Mouse (Mus musculus) B cell, adult 2 months (primary cell): Measurements from ENCODE around the gene Zfp607b.
A peak's percentile ranks its signal among the peaks of the same experiment; 100 is the strongest.

Experiments used
- DNase-seq, 2 experiments: peaks; one replicate each; pipeline ENCODE4 v3.0.0; 2022

Gene Zfp607b

DNA sequence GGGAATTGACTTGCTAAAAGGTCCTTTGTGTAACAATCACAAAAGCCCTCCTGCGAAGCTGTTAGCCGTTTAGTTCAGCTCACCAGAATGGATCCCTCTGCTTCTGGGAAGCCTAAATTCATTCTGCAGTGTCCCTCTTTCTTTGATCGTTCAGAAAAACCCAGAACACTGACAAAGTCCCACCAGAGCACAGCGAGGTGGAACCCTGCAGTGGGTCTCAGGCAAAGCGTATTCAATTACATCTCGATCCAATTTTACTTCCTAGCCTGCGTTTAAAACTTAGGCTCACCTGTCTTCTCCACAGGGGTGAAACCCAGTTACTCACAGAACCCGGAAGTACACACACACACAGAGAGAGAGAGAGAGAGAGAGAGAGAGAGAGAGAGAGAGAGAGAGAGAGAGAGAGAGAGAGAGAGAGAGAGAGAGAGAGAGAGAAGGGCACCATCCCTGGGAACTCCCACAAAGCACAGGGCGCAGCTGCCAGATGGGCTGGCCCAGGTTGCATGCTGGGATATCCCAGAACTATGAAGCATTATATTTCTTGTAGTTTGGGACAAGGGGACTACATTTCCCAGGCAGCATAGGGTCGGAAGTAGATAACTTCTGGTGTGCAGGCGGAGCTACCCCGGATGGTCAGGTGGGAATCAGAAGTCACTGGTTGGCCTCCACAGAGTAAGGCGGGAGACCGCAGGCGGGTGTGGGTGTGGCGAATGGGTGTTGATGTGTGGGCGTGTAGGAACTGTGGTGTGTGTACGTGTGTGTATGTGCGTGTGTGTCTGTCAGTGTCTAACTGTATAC, at the start of gene Zfp607b:
Zfp607b (plus strand) TSS at position 526 of the 798 bp plus-strand sequence.
- DNase-seq, result peak; percentile 92 to 95

DNA sequence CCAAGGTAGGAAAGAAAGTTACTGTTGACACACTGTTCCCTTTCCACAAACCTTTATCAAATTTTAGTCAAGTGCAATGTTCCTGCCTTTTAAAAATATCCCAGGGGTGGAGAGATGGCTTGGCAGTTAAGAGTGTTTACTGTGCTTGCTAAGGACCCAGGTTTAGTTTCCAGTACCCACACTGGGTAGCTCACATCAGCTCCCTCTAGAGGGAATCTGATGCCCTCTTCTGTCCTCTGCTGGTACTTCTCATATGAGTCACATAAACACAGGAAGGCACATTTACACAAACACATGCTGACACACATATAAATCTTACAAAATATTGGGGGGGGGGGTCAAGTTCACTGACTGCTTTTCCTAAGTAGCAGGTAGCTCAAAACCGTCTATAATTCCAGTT, 44.7 kb upstream of the Zfp607b start:
- no peak for DNase-seq

- DNase-seq, result no peak
These were observed 42.6 kb upstream of the Zfp607b start for GRCm38 (mm10) chr7:27646516-27646915.

DNA sequence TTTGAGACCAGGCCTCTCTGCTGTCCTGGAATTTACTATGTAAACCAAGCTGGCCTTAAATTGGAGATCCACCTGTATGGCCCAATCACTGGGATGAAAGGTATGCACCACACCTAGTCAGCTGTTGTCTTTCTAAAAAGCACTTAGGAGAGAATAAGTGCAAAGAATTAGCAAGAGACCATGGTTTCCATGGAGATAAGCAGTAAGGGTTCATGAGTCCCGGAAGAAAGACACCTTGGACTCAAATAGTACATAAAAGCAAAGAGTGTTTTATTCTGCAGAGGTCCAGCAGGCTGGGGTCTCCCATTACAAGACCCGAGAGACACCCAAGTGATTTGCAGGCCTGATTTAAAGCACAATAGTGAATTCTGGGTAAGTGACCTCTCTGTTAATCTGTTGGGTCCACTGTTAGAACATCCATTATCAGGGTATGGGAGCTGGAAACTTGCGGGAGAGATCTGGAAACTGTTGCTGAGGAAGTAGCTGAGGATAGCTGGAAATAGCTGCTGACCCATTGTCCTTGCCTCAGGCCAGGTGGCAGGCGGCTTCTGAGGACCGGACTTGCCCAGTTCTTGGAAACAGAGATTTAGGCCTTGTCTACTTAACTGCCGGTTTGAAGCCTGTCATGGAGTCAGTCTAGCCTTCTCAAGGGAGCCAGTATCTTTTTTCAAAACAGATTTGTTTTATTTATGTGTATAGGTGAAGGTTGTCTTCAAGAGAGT, 41.7 kb upstream of the Zfp607b start:
- DNase-seq, result no peak

DNA sequence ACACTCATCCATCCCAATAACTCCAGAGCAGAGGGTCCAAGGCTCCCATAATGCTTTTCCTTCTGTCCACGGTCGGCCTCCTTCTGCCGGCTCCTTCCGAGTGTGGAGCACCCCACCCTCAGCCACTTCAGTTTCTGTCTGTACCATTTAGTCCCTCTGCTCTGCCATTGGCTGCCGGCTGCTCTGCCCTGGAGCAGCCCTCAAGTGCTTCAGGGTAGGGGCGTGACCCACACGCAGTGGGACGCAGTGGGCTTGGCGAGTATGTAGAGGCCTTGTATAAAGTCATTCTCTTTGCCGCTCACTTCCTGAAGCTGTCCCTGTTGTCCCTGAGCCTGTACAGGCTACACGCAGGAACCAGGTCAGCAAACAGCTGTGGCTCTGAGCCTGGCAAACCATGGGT, 39.4 kb upstream of the Zfp607b start:
- DNase-seq, result no peak

- peak; percentile 77 to 81 for DNase-seq
These were observed 38.2 kb upstream of the Zfp607b start for GRCm38 (mm10) chr7:27650949-27651348.

GRCm38 (mm10) chr7:27653681-27654437, 35.3 kb upstream of the Zfp607b start, which contains the start of gene Ttc9b:
TSS of gene Ttc9b (plus strand) at chr7:27653915.
- peak; percentile 62 to 66 for DNase-seq

- DNase-seq, result peak; percentile 27 to 49
These were observed 34.4 kb upstream of the Zfp607b start for GRCm38 (mm10) chr7:27654607-27655276.

- no peak for DNase-seq
These were observed 33.6 kb upstream of the Zfp607b start for GRCm38 (mm10) chr7:27655545-27655944.

DNA sequence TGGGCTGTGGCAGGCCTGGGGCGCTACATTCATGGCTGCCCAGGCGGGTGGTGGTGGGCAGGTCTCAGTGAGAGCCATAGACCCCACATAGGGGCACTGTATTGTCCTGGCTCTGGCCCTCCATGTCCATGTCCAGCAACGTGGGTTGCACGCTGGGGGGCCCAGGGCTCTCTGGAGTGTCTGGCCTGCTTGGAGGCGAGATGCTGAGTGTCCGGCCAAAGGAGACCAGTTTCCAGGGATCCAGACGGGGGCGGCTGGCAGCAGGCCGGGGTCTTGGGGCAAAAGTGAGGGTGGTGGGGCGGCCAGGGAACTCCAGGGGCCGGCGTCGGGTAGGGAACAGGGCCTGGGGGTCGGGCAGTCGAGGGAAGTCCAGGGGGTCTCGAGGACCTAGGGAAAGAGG, 32.5 kb upstream of the Zfp607b start:
- no peak for DNase-seq

GRCm38 (mm10) chr7:27657824-27658395, 31.2 kb upstream of the Zfp607b start:
- DNase-seq, result no peak

DNA sequence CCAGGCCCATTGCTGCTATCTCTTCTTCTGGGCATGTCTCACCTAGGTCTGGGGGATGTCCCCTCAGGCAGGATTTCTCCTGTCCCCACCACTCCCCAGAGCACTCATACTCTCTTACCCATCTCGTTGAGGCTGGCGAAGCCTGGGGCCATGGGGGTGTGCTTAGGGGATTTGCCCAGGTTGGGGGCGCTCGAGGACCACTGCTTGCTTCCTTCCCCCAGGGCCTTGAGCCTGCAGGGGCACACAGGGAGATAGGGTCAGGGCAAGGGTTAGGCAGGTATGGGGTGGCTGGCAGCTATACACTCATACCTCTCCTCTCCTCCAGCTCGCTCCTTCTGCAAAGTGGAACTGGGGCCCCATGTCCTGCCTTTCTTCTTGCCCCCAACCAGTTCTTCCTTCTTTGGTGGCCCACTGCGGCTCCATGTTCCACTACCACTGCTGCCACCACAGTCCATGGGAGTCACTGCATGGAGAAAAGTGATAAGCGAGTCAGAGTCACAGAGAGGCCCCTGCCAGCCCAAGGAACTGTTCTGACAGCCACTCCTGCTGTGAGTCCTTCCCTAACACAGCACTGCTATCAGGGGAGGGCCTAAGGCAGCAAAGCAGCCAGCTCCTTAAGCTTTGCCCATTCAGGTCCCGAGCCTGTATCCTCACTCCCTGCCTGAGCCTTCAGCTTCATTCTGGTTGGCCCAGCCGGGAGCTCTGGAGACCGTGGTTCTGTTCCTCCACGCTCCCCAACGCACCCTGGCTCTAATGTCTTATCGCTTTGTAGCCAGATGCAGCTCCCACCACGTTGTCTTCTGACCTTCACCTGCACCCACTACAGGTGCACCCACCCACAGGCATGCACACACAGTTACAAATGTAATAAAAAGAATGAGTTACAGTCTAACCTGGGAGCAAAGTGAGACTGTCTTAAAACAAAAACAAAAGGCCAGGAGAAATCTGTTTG, 30.2 kb upstream of the Zfp607b start:
- DNase-seq, result no peak

- DNase-seq, result no peak
These were observed 27.1 kb upstream of the Zfp607b start for GRCm38 (mm10) chr7:27662038-27662437.

GRCm38 (mm10) chr7:27673064-27673574, 16.0 kb upstream of the Zfp607b start:
- no peak for DNase-seq

DNA sequence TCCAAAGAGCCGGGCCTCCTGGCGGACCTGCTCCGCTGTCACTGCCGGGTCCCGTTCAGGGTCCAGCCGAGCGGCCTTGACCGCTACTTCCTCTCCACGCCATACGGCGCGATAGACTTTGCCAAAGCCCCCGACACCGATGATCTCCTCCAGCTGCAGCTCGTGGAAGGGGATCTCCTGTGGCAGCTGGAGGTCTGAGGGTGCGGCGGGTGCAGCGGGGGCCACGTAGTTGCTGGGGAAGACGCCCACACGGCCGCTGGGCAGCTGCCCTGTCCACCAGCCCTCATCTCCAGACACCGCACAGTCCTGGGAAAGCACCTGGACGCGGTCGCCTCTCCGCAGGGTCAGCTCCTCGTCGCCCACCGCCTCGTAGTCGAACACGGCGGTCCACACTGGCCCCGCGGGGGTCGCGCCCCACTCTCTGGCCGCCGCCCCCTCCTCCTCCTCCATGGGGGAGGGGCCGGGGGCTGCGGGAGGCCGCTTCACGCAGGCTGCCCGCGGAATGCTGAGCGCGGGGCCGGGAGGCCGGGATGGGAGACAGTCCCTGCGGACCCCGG, 15.5 kb upstream of the Zfp607b start:
- peak in 1 of 2 experiments; percentile 16 for DNase-seq

DNA sequence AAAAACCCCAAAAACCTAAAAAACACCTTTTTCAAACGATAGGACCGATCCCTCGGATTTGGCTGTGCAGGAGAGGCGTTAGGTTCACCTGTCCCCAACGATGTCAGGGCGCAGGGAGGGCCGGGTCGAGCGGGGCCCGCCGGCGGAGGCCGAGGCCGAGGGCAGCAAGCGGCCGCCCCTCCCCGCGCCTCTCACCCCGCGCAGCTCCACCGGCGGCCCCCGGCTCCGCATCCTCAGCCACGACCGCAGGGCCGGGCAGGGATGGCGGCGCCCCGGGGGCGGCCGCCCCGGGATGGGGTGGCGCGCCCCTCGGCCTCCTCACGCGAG, 15.0 kb upstream of the Zfp607b start:
- no peak for DNase-seq

- peak; percentile 95 for DNase-seq
These were observed 14.5 kb upstream of the Zfp607b start, which contains the start of gene Map3k10 for GRCm38 (mm10) chr7:27674522-27675221. TSS of gene Map3k10 (minus strand) at chr7:27674598.

GRCm38 (mm10) chr7:27675222-27675612, 13.9 kb upstream of the Zfp607b start:
- DNase-seq, result no peak

DNA sequence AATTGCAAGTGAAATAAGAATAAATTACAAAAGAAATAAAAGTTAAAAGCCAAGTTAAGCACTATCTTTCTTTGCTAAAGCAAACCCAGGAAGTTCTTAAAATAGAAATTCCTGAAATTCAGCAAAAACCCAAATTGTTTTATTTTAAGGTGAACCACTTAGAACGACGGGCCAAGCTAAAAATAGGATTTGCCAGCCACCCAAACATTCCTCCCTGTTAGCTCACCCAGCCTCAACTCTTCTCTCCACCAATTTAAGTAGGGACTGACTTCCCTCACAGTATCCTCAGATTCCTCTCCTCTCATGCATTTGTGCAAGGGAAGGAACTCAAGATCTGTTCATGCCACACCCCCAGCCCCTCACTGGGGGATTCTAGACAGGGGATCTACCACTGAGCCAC, 5.9 kb upstream of the Zfp607b start:
- DNase-seq, result no peak

GRCm38 (mm10) chr7:27685220-27685619, 3.9 kb upstream of the Zfp607b start:
- no peak for DNase-seq
